Mouse (Mus musculus) liver, postnatal 0 days (tissue): ENCODE measurements at regions not wholly inside any gene's neighbourhood (a gene's known extent, or its start where the extent isn't known, plus 50 kb on each side); places are given as distances from the start of the nearest gene placed in this dataset.

Experiments used
- CTCF ChIP-seq: sonication (generic); IDR thresholded peaks from 2 replicates; pipeline ENCODE4 v1.5.1; 2016; ENCODE audit warnings: antibody characterized with exemption, low read depth
- EP300 ChIP-seq: IDR thresholded peaks from 2 replicates; pipeline ENCODE4 v1.6.1; 2016; ENCODE audit warnings: antibody characterized with exemption, low read depth, mild to moderate bottlenecking

DNA sequence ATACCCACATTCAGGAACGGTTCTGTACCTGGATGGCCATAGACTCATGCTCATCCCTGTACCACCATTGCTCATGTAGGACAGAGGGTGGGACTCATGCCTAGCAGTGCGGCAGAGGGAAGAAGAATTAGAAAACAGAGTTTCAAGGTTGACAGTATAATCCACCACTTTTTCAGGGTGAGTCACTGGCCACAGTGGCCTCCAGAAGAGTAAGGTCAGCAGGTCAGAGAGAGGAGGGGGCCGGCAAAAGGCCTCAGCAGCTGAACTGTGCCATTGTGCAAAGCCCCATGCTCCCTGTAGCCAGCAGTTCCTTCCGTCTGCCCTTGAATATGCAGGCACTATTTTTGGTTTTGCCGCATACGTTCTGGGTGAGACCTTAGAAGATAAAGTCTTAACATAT lies 78.1 kb upstream of the Grik1 start:
- TF ChIP-seq CTCF, result no peak
- no peak for TF ChIP-seq EP300
